Mouse (Mus musculus) heart, adult 2 months (tissue): Measurements from ENCODE around the gene Mertk. TPM values are rescaled to one million over a fixed set of nuclear protein-coding genes. Genes with fewer than 3 reads are reported as not detected.

ENCODE experiments used
- DNase-seq, 2 experiments: peaks; one replicate each; pipeline ENCODE4 v3.0.0; 2021
- H3K27ac ChIP-seq: fragments of 200-600 bp; 2 replicates; pipeline ENCODE4 v1.8.1; 2022
- H3K27me3 ChIP-seq: fragments of 200-500 bp; 2 replicates; pipeline ENCODE4 v1.6.1; 2012; ENCODE audit warnings: mild to moderate bottlenecking, low read length, inconsistent platforms, mixed read lengths; ENCODE audit not compliant: control insufficient read depth, insufficient read depth
- H3K36me3 ChIP-seq: fragments of 200-500 bp; 2 replicates; pipeline ENCODE4 v1.6.1; 2012; ENCODE audit warnings: low read length, inconsistent platforms; ENCODE audit not compliant: control insufficient read depth, insufficient read depth
- H3K4me1 ChIP-seq: fragments of 200-500 bp; 2 replicates; pipeline ENCODE4 v1.6.1; 2011; ENCODE audit warnings: low read length; ENCODE audit not compliant: control insufficient read depth, insufficient read depth
- H3K4me3 ChIP-seq: fragments of 200-600 bp; 2 replicates; pipeline ENCODE4 v1.8.1; 2022
- H3K79me2 ChIP-seq: fragments of 200-500 bp; replicated peaks from 2 replicates; pipeline ENCODE4 v1.6.1; 2012; ENCODE audit warnings: mild to moderate bottlenecking, inconsistent platforms, low read length, moderate library complexity, mixed read lengths; ENCODE audit not compliant: control insufficient read depth, insufficient read depth
- H3K9ac ChIP-seq: fragments of 200-500 bp; 2 replicates; pipeline ENCODE4 v1.6.1; 2012; ENCODE audit warnings: low read depth, mild to moderate bottlenecking, control low read depth, inconsistent platforms, low read length, mixed read lengths
- CTCF ChIP-seq: fragments of 200-600 bp; IDR thresholded peaks from 2 replicates; pipeline ENCODE4 v1.8.1; 2022; ENCODE audit warnings: antibody characterized with exemption, mild to moderate bottlenecking, moderate library complexity
- EP300 ChIP-seq: fragments of 200-500 bp; IDR thresholded peaks from 2 replicates; pipeline ENCODE4 v1.6.1; 2011; ENCODE audit warnings: low read depth, low read length, control low read depth; ENCODE audit not compliant: insufficient read depth
- POLR2A ChIP-seq: fragments of 200-500 bp; IDR thresholded peaks from 2 replicates; pipeline ENCODE4 v1.6.1; 2011; ENCODE audit warnings: mild to moderate bottlenecking, low read depth, low read length, control low read depth; ENCODE audit not compliant: insufficient read depth
- WGBS: fragments of 180-500 bp; shearing (Covaris S2); methylation state at CpG from one replicate; pipeline ENCODE4 v1.1.7; 2018; 5-methylcytosine and 5-hydroxymethylcytosine counted together
- intact Hi-C: fragments of 180-260 bp; cut with DNase I; formaldehyde crosslinking; loops from one replicate; pipeline ENCODE4 v1.15.1; 2025
- polyA plus RNA-seq: library from polyadenylated mRNA; depleted of rRNA; stranded (reverse); fragments of >200 nt; gene quantifications from 2 replicates; pipeline ENCODE4 v1.2.3, GENCODE M21; 2012
- total RNA-seq, 2 experiments: library from RNA; stranded (reverse); gene quantifications; 2 replicates each; pipeline ENCODE4 v1.2.3; 2021

The Mertk gene
- total and polyA plus RNA-seq, 3 experiments = 2.5 to 6.5 (median 4.0) TPM

DNA sequence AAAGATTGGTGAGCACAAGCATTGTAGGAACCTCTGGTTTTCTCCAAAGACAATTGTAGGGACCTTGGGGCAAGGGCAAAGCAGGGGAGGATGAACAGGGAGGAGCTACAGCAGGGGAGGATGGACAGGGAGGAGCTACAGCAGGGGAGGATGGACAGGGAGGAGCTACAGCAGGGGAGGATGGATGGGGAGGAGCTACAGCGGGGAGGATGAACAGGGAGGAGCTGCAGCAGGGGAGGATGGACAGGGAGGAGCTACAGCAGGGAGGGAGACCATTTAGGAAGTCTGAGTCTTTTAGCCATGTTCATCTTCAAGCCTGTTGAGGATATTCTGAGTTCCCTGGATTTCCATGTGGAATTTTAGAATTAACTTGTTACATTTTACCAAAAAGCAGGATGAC, 88.0 kb downstream of the Mertk start:
- Histone ChIP-seq H3K9ac (no peak overlapping the region), H3K4me3 (no peak overlapping the region), H3K79me2 (no peaks in the 10 kb centered on the region), H3K4me1 (no peaks in the 10 kb centered on the region; the same call in 1 of the 2 replicates), H3K36me3 (no peaks in the 10 kb centered on the region), H3K27me3 (no peaks in the 10 kb centered on the region), H3K27ac (no peak overlapping the region)
- no peak for DNase-seq
- intact Hi-C loops = no loop called here
- TF ChIP-seq CTCF (no peak), EP300 (no peak), POLR2A (no peak)
- WGBS = 53% methylated on average over 1 of the region's 1 CpGs

DNA sequence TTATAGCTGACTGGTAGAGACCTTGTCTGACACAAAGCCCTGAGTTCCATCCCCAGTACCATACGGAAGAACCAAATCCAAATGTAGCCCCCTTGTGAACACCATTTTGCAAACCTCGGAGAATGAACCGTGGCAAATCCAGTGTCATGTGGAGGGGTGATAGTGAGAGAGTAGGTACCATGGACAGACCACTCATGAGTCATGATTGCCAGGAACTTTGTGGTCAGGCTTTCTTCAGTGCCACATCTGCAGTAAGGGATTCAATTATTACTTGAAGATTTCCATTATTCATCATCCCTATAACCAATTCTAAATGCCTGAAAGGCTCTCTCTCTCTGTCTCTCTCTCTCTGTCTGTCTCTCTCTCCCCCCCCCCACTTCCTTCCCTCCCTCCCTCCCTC, 89.0 kb downstream of the Mertk start:
- intact Hi-C loops = no loop called here
- TF ChIP-seq CTCF = no peak
- TF ChIP-seq EP300 = no peak
- TF ChIP-seq POLR2A = no peak
- Histone ChIP-seq H3K27ac (no peak overlapping the region), H3K4me1 (no peaks in the 10 kb centered on the region), H3K36me3 (no peaks in the 10 kb centered on the region), H3K9ac (no peak overlapping the region), H3K27me3 (no peaks in the 10 kb centered on the region), H3K4me3 (no peak overlapping the region), H3K79me2 (no peaks in the 10 kb centered on the region)
- WGBS = 90% methylated on average over 3 of the region's 3 CpGs
- DNase-seq = no peak

DNA sequence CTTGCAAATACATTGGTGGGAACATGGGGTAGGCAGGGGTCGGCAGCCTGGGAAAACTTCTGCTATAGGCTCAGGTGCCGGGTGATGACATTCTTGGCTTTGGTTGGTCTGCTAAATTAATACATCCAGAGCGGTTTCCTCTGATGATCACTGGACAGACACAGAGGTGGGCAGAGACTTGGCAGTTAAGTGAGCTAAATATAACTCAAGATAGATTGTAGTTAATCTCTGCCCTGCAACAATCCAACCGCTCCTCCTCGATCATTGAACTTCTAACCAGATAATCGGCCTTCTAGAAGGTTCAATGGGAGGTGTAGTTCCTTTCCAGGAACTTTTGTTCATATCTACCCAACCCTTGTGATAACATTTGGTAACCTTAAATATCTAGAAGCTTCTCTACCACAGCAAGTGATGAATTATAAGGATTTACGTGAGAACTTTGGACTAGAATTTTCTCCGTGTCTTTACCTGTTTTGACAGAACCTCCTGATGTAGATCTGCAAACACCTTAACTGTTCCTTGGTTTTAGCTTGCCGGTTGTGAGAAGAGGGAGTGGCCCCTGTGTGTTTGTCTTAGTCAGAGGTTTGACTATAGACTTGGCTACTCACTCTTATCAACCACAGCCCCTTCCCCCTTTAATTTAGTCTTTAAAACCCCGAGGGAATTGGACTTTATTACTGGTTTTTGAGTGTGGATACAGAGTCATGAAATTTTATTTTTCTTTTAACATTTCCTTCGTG, 92.3 kb downstream of the Mertk start:
- Histone ChIP-seq H3K4me3 (no peak overlapping the region), H3K79me2 (no peaks in the 10 kb centered on the region), H3K36me3 (no peaks in the 10 kb centered on the region), H3K27ac (no peak overlapping the region), H3K4me1 (no peaks in the 10 kb centered on the region), H3K27me3 (no peaks in the 10 kb centered on the region), H3K9ac (no peak overlapping the region)
- intact Hi-C loops = no loop called here
- DNase-seq = no peak
- 66% methylated on average over 11 of the region's 11 CpGs for WGBS
- TF ChIP-seq EP300 (no peak), POLR2A (no peak), CTCF (no peak)

GRCm38 (mm10) chr2:128793958-128794357, 95.2 kb downstream of the Mertk start:
- Histone ChIP-seq H3K27ac (no peak overlapping the region), H3K79me2 (no peaks in the 10 kb centered on the region), H3K4me1 (no peaks in the 10 kb centered on the region), H3K9ac (no peak overlapping the region), H3K4me3 (no peak overlapping the region), H3K36me3 (no peaks in the 10 kb centered on the region), H3K27me3 (no peaks in the 10 kb centered on the region)
- TF ChIP-seq POLR2A (no peak), EP300 (no peak), CTCF (no peak)
- intact Hi-C loops = no loop called here
- WGBS = 86% methylated on average over 6 of the region's 6 CpGs
- DNase-seq = no peak

- TF ChIP-seq POLR2A (no peak), EP300 (no peak), CTCF (no peak)
- DNase-seq = peak in 1 of 2 experiments; percentile 34
- no peaks in the 10 kb centered on the region for H3K27me3 ChIP-seq
- no peaks in the 10 kb centered on the region for H3K4me1 ChIP-seq
- no peaks in the 10 kb centered on the region for H3K79me2 ChIP-seq
- intact Hi-C loops = no loop called here
- no peak overlapping the region for H3K9ac ChIP-seq
- no peak overlapping the region for H3K27ac ChIP-seq
- no peak overlapping the region for H3K4me3 ChIP-seq
- H3K36me3 ChIP-seq = no peaks in the 10 kb centered on the region
- 71% methylated on average over 6 of the region's 6 CpGs for WGBS
These were observed 97.7 kb downstream of the Mertk start for GRCm38 (mm10) chr2:128796463-128796862.

GRCm38 (mm10) chr2:128803441-128803840, 104.7 kb downstream of the Mertk start:
- no peak overlapping the region for H3K4me3 ChIP-seq
- H3K4me1 ChIP-seq = no peaks in the 10 kb centered on the region
- TF ChIP-seq EP300 = no peak
- no peaks in the 10 kb centered on the region for H3K36me3 ChIP-seq
- no peak overlapping the region for H3K27ac ChIP-seq
- 88% methylated on average over 4 of the region's 4 CpGs for WGBS
- no peak overlapping the region for H3K9ac ChIP-seq
- H3K27me3 ChIP-seq = no peaks in the 10 kb centered on the region
- intact Hi-C loops = no loop called here
- DNase-seq = peak in 1 of 2 experiments; percentile 40
- H3K79me2 ChIP-seq = no peaks in the 10 kb centered on the region
